Mouse (Mus musculus) thymus, postnatal 0 days (tissue): Measurements from ENCODE around the gene Apbb1ip. TPM values are rescaled to one million over a fixed set of nuclear protein-coding genes. Genes with fewer than 3 reads are reported as not detected.

Source experiments
- DNase-seq: peaks from one replicate; pipeline ENCODE4 v3.0.0-alpha.2; 2015; ENCODE audit warnings: low spot score
- polyA plus RNA-seq: library from polyadenylated mRNA; unstranded; fragments of >200 nt; fragmentation: Nextera tagmentation; extraction: Ambion mirVana; gene quantifications from 2 replicates; pipeline ENCODE4 v1.2.1, GENCODE M21; 2015

Gene Apbb1ip
- polyA plus RNA-seq = 51.9 and 63.0 TPM in 2 replicates

DNA sequence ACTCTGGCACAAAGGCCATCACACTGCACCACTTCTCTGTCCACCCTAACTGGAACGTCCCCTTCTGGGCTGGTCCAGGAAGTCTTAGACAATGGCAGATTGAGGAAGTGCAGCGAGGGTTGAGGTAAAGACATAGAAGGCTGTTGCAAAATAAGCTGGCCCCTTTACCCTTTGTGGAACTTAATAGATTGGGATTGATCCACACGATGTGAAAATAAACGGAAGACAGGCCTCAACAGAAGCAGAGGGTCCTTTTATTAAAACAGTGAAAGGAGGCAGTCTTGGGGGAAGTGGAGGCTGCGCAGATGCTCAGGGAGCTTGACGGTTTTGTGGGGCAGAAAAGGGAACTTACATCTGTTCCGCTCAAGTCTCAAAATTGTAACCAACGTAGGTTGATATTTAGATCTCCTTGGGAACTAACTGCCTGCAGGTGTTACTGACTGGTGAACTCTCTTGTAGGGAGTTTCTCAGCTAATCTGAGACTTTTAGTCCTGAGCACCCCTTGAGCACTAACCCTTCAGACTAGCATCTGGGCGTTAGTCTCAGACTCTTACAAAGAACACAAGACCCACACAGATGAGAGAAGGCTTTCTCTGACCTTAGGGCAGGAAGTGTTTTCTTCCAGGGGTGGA, at the start of gene Apbb1ip:
TSS of gene Apbb1ip (plus strand) at position 546 of the 632 bp plus-strand sequence.
- peak; percentile 85 for DNase-seq

DNA sequence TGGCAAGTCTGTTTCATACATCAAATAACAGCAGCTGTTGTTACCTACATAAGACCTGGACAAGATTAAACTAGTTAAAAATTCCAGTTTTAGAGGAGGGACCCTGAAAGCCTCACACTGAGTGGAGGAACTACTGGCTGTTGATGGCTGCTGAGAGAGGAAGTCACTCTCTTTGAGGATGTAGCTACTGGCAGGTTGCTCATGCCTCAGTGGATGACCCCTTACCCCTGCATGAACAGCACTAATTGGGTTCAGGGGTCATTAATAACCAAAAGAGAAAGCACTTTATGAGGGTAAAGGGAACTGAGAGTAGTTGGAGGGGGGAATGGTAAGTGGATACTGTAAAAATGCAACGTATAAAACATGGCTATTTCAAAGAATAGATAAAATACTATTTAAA, 46.8 kb upstream of the Apbb1ip start:
- DNase-seq = no peak

DNA sequence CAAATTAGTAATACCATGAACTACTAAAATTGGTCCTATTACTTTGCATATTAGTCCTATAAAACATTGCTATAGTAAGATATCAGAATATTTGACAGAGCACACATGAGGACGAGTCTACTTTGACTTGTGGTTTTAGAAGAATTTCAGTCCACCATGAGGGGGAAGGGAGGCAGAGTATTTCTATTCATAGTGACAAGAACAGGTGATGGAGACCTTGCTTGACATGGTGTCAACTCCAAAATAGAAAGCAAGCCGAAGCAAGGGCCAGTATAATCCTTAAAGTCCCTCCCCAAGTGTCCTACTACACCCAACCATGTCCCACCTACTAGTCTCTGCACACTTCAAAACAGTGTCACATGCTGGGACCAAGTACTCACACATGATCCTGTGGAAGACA, 37.8 kb upstream of the Apbb1ip start:
- no peak for DNase-seq

DNA sequence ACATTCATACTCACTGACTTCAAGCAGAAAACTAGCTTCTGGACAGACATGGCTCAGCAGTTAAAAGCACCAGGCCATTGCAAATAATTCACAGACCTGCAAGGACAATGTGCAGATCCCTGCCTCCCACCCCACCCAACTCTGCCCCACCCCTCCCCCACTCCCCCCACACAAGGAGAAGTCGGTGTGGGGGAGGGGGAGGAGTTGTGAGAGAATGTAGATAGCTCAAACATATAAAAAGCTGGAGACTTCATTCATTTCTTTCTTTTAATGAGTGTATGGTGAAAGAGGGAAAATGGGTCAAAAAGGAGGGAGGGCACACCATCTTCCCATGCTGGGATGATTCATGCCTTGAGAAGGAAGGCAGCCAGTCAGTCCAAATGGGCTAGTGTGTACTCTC, 34.5 kb upstream of the Apbb1ip start:
- DNase-seq = no peak

DNA sequence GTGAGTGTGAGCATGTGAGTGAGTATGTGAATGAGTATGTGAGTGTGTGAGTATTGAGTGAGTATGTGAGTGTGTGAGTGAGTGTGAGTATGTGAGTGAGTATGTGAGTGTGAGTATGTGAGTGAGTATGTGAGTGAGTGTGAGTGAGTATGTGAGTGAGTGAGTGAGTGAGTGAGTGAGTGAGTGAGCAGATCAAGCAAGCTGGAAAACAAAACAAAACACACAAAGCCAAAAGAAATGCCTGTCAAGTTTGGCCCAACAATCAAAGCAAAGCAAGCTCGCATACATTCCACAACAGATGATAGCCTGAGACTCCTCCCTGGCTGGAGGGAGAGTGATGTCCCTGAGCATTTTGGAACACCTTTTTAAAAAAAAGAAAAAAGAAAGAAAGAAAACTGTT, 33.5 kb upstream of the Apbb1ip start:
- no peak for DNase-seq

DNA sequence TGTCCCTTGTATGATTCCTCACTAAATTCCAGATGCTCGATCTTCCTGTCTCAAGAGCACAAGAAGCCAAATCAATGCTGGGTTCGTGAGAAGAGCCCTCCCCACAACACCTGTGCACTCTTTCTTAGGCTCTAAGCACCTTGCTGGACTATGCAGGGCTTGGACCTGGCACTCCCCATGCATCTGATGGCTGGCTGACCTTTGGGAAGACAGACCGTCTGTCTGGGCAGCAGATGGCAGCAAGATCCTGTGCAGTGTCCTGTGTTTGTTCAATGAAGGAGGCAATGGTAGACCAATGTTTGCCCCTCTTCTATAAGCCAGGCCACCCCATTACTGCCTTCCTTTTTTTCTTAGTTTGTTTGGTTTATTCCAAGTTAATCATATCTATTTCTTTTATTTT, 32.7 kb upstream of the Apbb1ip start:
- DNase-seq = no peak

DNA sequence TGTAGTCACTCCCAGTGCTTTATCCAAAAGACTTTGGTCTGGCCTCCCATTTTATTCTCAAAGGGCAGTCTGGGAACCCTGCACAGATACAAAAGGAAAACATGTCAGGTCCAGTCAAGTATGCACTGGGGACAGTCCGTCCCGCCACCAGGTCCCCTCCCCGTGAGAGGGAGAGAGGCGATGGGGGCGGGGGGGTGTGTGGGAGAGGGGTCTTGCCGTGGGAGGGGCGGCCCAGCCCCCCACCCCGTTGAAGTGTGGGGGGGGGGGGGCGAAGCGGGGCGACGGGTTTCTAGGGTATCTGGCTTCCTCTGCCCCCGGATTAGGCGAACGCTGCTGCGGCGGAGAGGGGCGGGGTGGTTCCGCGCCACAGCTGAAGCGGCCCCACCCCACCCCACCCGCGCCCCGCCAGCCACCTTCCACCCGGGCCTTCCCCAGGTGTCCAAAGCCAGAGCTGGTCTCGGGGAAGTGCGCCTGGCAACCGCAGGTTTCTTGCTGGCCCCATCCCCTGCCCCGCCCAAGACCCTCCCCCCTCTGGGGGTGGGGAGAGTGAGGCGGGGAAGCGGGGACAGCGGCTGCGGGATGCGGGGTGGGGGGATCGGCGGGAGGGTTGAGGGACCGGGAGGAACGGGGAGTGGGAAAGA, 29.7 kb upstream of the Apbb1ip start:
- peak; percentile 63 for DNase-seq

DNA sequence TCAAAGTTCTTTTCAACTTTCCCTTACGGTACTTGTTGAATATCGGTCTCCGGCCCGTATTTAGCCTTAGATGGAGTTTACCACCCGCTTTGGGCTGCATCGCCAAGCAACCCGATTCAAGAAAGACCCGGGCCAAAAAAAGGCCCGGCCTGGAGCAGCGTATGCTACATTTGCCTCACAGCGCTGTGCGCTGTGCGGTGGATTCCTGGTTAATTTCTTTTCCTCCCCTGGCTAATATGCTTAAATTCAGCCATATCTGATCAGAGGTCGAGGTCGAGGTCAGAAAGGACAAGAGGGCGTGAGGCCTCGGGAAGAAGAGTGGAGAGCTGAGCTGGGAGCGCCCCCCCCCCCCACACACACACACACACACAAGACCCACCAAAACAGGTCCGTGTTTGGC, 29.0 kb upstream of the Apbb1ip start:
- peak; percentile 47 for DNase-seq

DNA sequence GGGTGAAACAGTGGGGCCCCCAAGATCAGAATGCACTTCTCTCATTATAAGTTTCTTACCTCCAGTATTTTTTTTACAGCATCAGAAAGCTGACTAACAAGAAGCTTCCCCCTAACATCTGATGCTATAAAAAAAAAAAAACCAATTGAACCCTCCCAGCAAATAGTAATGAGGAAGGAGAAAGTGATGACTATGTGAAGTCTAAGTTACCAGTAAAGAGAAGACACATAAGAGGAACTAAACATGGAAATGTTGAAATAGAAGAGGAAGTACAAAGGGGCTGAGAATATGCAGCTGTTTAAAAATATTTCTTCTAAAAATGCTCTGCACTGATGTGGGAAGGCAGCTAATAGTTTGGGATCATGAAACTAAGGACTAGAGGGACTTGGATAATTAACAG, 27.1 kb upstream of the Apbb1ip start:
- DNase-seq = no peak

DNA sequence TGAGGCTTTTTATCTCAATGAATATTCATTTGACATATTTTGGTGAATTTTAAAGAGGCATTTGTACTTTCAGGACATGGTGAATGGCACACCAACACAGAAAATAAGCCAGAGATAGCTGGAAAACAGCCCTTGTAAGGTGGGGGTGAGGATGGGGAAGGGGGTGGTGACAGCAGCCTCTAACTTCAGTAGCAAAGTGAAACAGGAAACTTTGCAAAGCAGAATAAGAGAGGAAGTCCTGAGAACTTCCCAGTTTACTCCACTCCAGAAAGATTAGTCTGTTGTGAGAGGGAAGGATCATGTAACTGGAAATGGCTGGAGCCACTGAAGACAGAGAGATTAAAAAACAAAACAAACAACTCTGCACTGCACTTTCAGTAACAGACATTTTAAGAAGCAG, 26.0 kb upstream of the Apbb1ip start:
- DNase-seq = no peak

DNA sequence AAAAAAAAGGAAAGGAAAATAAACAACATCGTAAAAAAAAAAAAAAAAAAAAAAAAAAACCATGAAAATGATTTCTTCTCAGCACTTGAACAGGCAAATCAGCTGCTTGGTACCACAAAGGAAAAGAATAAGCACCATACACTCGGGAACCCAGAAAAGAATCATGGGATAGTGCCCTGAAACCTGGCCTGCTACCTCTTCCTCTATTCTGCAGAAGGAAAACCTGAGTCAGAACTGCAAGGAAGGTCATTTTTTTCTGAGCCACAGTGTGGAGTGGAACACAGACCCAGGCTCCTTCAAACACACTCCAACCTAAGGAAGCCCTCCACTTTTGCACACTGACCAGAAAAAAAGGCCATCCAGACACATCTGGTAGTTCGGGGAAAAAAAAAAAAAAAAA, 24.1 kb upstream of the Apbb1ip start:
- no peak for DNase-seq

DNA sequence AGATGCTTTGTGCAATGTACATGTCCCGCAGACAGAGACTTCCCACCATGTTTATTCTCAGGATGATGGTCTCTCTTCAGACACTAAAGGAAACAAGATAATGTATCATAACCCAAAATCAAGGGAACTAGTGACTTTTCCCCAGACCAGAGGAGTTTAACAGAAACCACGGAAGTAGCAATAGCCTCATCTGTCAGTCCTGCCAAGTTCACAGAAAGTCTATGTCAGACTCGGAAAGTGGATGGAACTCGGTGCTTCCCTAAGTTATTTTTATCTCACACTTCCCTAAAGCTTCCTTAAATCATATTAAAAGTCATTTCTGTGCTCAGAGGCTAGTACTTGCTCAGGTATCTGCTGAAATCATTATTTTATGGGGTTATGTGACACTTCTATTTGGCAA, 21.4 kb upstream of the Apbb1ip start:
- DNase-seq = no peak

DNA sequence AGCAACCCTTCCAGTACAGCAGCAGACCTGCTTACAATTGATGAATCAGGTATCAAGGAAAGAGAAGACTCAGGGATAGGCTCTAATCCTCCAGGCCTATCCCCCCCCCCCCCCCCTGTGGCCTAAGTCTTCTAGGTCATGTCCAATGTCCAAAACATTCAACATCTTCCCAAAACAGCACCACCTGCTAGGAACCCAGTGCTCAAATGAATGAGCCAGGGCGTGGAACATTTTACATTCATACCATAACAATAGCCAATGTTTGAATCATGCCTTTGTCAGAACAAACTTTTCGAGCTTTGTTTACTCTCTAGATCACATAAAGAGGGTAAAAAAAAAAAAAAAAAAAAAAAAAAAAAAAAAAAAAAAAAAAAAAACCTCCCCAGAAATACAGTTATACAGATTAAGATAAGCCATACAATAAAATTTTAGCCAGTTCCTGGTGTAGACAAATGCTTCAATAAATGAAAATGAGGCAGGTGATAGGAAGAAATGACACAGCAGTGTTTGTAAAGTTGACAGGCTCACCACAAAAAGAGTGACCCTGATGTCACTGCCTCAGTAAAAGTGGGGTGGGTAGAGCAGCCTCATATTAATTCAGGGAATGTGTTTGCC, 20.3 kb upstream of the Apbb1ip start:
- DNase-seq = no peak

DNA sequence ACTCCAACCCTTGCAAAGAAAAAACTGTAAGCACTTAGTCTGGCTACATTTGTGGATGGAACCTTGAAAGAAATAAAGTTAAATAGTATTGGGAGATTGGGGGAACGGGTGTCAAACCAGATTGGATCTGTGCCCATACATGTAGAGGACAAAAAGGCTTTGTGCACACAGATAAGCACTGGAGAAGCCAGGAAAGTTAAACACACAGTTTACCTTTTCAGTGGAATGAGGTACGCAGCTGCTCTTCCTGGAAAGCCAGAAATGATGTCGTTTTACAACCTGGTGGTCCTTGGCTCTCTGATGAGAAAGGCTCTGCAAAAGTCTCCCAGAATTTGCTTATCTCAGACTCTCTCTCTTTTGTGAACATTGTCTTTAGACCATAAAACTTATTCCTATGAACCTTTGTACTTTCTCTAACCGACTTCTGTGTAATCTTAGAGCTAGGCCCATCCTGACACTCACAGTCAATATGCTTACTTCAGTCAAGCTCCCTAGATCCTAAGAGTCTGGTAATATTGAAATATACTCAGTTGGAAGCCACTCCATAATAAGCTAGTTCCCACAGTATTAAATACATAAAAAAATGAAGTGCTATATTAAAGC, 19.6 kb upstream of the Apbb1ip start:
- no peak for DNase-seq

DNA sequence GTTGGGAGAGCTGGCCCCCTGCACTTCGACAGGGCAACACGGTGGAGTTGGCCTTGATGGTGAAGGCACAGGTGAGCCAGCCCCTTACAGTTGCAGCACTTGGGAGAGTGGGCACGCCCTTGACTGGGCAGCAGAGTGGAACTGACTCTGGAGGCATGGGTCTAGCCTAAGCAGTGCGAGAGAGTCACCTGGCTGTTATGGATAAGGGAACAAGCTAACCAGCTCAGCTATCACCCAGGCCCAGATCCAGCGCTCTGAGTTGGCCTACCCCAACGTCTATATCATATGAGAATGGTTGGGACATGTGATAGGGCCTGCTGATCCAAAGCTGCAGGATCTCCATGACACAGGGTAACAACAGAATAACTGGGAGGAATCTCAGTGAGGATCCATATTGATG, 18.3 kb upstream of the Apbb1ip start:
- no peak for DNase-seq

DNA sequence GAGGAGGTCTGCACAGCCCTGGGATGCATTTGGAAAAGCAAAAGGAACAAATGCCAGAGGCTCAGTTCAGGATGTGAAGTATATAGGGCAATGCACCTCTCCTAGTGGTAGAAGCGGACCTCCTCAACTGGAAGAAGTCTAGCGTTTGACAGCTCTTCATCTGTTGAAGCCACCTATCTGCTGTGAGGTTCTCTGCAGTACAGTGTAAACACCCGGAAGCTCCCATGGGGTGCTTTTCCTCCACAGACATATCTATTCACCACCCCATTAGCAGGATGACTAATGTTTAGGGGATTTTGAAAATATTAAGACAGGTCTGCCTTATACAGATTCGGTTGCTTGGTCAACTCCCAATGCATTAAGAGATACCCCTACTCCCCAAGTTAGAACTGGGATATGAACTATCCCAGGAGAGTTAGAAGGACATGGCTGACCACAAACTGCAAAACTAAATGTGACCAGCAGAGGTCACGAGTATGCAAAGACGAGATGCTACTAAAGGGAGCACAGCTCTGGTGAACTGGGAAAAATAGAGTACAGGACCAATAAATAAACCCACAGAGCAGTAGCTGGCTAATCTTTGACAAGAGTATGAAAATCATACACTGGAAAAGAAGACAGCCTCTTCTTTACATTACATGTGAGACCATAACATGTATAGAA, 15.5 kb upstream of the Apbb1ip start:
- DNase-seq = peak; percentile 68

DNA sequence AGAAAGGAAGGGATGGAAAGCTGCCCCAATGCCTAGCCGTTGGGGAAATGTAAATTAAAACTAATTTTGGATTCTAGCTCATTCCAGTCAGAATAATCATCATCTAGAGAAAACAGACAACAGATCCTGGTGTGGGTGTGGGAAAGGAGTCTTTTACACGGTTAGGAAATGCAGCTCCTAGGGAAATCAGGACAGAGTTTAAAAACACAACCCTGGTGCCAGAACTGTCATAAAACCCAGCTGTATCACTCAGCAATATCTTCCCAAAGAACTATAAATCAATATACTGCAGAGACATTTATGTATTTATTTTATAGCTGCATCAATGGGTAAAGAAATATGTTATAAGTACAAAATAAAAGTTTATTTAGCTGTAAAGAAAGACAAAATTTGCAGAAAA, 13.4 kb upstream of the Apbb1ip start:
- DNase-seq = no peak

DNA sequence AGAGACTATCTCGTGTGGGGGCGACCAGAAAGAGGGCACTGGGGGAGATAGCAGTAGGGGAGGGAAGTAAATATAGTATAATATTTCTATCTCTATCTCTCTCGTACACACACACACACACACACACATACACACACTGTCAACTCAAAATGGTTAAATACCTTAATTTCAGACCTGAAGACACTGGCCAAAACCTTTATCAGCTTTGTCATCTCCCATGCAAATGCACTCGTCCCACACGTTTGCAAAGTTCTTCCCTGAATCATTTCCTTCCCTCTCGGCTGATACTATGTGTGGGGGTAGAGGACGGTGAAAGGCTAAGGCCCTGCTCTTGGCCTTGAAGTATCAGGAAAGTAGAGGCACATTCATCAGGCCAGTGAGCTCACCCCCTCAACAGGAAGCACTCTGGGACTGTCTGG, 12.8 kb upstream of the Apbb1ip start:
- DNase-seq = no peak

DNA sequence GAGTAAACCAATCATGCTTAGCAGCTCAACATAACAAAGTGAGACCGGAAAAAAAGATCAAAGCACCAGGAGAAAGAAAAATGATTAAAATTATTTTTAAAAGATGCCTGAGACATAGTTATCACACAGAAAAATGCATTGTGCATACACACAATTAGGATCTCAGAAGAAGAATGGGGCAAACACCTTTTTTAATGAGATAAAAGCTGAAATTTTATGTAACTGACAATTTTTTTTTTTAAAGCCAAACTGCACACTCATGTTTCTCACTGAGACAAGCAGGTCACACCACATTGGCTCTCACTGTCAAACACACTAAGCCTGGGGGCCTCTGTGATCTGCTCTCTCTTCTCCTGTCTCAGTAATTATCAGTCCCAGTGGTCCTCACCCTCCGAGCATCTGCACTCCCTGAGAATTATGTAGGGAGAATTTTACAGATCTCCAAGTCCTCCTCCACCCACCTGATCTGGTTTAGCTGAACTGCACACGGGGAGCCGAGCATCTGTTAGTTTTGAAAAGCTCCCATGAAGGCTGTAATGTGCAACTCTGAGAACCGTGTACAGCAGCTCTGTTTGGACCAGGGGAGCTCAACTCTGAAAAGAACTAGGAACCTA, 9.0 kb upstream of the Apbb1ip start:
- DNase-seq = no peak

DNA sequence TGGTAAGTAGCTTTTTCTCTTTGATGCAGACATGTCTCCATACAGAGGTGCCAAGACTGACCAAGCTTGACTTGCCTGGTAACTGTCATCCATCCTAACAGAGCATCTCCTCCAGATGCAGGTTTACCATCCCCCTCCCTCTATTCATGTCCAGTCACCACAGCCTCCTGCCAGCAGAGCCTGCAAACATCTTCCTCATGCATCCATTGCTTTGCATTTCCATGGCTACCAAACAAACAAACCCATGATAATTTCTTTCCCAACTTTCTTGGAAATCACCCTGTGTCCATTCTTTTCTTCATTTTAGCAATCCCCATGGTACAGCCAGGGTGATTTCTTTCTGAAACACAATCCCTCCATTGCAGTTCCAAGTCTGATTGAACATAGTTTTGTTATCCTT, 2.6 kb upstream of the Apbb1ip start:
- DNase-seq = no peak

DNA sequence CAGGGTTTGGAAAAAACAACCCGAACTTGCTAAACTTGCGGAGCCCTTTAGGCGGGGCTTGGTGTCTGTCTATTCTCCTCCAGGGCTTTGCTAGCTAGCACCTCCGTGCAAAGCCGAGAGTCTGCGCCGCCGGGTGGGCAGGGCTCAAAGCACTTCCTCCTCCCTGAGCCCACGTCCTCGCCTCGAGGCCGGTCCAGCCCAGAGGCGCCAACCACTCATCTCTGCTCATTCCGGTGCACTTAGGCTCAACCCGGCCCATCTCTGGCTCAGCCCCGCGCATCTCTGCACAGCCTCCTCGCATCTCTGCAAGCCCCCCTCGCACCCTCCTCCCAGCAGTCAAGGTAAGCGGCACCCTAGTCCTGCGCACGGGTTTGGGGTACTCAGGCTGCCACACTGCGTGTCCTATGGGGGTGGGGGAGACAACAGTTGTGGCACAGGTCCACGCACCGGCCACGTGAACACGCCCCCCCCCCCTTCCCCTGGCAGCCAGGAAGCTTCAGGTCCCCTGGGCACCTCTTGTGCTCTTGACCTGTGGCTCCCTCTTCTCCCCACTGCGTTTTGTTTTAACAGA, 372 bp downstream of the Apbb1ip start:
- DNase-seq = no peak
